Mouse (Mus musculus): Measurements from ENCODE around the gene Lsamp. TPM values are rescaled to one million over a fixed set of nuclear protein-coding genes. Genes with fewer than 3 reads are reported as not detected.
"Not testable (repeated sequence)": the region's sequence is repeated elsewhere in the genome, so short reads cannot be mapped to it uniquely, and the experiment has no call there.

The Lsamp gene
- total RNA-seq, 2 experiments from 2014 or later: 390 to 474 TPM

GRCm38 (mm10) chr16:41976897-41977296 lies 1992.7 kb downstream of the Lsamp start:
- DNase-seq (ENCODE audit: extremely low spot score in 1 of 2, low spot score in 1 of 2): no peak

GRCm38 (mm10) chr16:41996956-41997355 lies 2012.8 kb downstream of the Lsamp start:
- DNase-seq (ENCODE audit: extremely low spot score in 1 of 2, low spot score in 1 of 2): no peak

GRCm38 (mm10) chr16:42002925-42003324 lies 2018.8 kb downstream of the Lsamp start:
- DNase-seq (ENCODE audit: extremely low spot score in 1 of 2, low spot score in 1 of 2): no peak

- DNase-seq (ENCODE audit: extremely low spot score in 1 of 2, low spot score in 1 of 2): not testable (repeated sequence)
These were observed 2019.3 kb downstream of the Lsamp start for GRCm38 (mm10) chr16:42003506-42003905.

GRCm38 (mm10) chr16:42004166-42004565 lies 2020.0 kb downstream of the Lsamp start:
- no peak for DNase-seq (ENCODE audit: extremely low spot score in 1 of 2, low spot score in 1 of 2)

GRCm38 (mm10) chr16:42014937-42015336 lies 2030.8 kb downstream of the Lsamp start:
- DNase-seq (ENCODE audit: extremely low spot score in 1 of 2, low spot score in 1 of 2): no peak

- DNase-seq (ENCODE audit: extremely low spot score in 1 of 2, low spot score in 1 of 2): no peak
These were observed 2031.3 kb downstream of the Lsamp start for GRCm38 (mm10) chr16:42015443-42015842.

GRCm38 (mm10) chr16:42016791-42017643 lies 2032.9 kb downstream of the Lsamp start:
- no peak for DNase-seq (ENCODE audit: extremely low spot score in 1 of 2, low spot score in 1 of 2)

- no peak for DNase-seq (ENCODE audit: extremely low spot score in 1 of 2, low spot score in 1 of 2)
These were observed 2038.4 kb downstream of the Lsamp start for GRCm38 (mm10) chr16:42022566-42022965.

GRCm38 (mm10) chr16:42032030-42032429 lies 2047.9 kb downstream of the Lsamp start:
- DNase-seq (ENCODE audit: extremely low spot score in 1 of 2, low spot score in 1 of 2): no peak

- DNase-seq (ENCODE audit: extremely low spot score in 1 of 2, low spot score in 1 of 2): no peak
These were observed 2049.3 kb downstream of the Lsamp start for GRCm38 (mm10) chr16:42033449-42033848.

GRCm38 (mm10) chr16:42048138-42048537 lies 2064.0 kb downstream of the Lsamp start:
- DNase-seq (ENCODE audit: extremely low spot score in 1 of 2, low spot score in 1 of 2): no peak

GRCm38 (mm10) chr16:42059927-42060326 lies 2075.8 kb downstream of the Lsamp start:
- no peak for DNase-seq (ENCODE audit: extremely low spot score in 1 of 2, low spot score in 1 of 2)

- no peak for DNase-seq (ENCODE audit: extremely low spot score in 1 of 2, low spot score in 1 of 2)
These were observed 2090.2 kb downstream of the Lsamp start for GRCm38 (mm10) chr16:42074325-42074724.

GRCm38 (mm10) chr16:42079573-42079972 lies 2095.4 kb downstream of the Lsamp start:
- DNase-seq (ENCODE audit: extremely low spot score in 1 of 2, low spot score in 1 of 2): no peak

GRCm38 (mm10) chr16:42081611-42082010 lies 2097.4 kb downstream of the Lsamp start:
- no peak for DNase-seq (ENCODE audit: extremely low spot score in 1 of 2, low spot score in 1 of 2)

- DNase-seq (ENCODE audit: extremely low spot score in 1 of 2, low spot score in 1 of 2): no peak
These were observed 2113.3 kb downstream of the Lsamp start for GRCm38 (mm10) chr16:42097510-42097909.

GRCm38 (mm10) chr16:42102186-42102585 lies 2118.0 kb downstream of the Lsamp start:
- DNase-seq (ENCODE audit: extremely low spot score in 1 of 2, low spot score in 1 of 2): no peak

GRCm38 (mm10) chr16:42102635-42103034 lies 2118.5 kb downstream of the Lsamp start:
- DNase-seq (ENCODE audit: extremely low spot score in 1 of 2, low spot score in 1 of 2): no peak

- DNase-seq (ENCODE audit: extremely low spot score in 1 of 2, low spot score in 1 of 2): no peak
These were observed 2128.1 kb downstream of the Lsamp start for GRCm38 (mm10) chr16:42112251-42112650.

GRCm38 (mm10) chr16:42113246-42113645 lies 2129.1 kb downstream of the Lsamp start:
- no peak for DNase-seq (ENCODE audit: extremely low spot score in 1 of 2, low spot score in 1 of 2)

GRCm38 (mm10) chr16:42121788-42122187 lies 2137.6 kb downstream of the Lsamp start:
- DNase-seq (ENCODE audit: extremely low spot score in 1 of 2, low spot score in 1 of 2): no peak
